Mouse (Mus musculus): ENCODE data around the gene Tssk2.

DNA sequence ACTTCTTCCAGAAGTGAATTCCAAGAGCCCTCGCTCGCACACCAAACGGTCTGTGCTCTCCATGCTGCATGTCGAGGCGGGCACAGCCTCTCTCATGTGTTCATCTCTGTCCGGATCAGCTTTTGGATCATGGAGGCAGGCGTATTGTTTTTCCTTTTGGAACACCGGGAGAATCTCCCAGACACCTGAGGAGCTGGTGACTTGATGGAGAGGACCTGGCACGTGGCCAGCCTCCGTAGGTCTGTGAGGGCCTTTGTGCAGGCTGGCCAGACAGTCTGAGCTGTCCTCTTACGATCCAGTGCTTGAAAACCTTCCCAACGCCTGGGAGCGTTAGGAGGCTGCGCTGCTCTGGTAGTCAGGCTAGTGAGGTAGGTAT, 23.7 kb downstream of the Tssk2 start:
- TF ChIP-seq POLR2A (IDR thresholded peaks at IDR 0.05; ENCODE audit: low read depth, low read length) (no peak), CTCF (IDR thresholded peaks at IDR 0.05; ENCODE audit: extremely low read depth, insufficient read depth, insufficient read length, insufficient replicate concordance) (no peak)

Measured in spleen, adult 2 months (tissue).